Mouse (Mus musculus): ENCODE measurements around the gene Lypla2. TPM values are rescaled to one million over a fixed set of nuclear protein-coding genes. Genes with fewer than 3 reads are reported as not detected.
A peak's percentile ranks its signal among the peaks of the same experiment; 100 is the strongest.
"Not testable (repeated sequence)": the region's sequence is repeated elsewhere in the genome, so short reads cannot be mapped to it uniquely, and the experiment has no call there.

Lypla2 gene
- polyA plus RNA-seq, 1 experiment from 2014 or later, result 115 TPM

DNA sequence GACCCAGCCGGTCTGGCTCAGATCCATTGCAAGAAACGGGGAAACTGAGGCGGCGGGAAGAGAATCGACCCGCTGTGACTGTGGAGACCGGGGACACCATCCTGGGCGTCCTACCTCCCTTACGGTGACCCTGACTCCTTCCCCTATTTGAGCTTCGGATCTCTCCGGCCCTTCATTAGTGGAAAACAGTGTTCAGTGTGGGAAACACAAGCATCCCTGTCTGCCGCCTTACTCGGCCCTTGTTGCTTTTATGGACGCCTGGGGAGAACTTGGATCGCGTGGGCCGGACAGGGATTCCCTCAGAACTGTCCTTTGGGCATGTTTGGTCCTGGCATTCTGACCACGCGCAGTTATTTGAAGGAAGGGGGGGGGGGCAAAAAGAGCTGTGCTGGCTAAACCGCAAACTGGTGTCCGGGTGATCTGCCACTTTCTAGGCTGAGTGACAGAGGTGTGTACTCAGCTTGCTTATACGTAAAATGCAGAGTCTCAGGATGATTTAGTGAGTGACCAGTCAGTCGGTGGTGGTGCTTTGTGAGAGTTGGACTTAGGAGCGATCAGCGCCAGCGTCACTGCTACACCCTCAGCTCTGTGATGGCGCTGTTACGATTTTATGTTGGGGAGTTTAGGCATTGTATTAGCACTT, 25.6 kb downstream of the Lypla2 start:
- peak overlapping the region; percentile 79 for H3K9ac ChIP-seq (replicated peaks; ENCODE audit: low read depth)
- no peaks in the 10 kb centered on the region for H3K27me3 ChIP-seq (replicated peaks; ENCODE audit: insufficient read depth, low read length)
- peaks cover 14% of the 10 kb centered on the region; the same call in 1 of the 2 replicates for H3K4me1 ChIP-seq (ENCODE audit: insufficient read depth, low read depth, low read length)
- H3K4me2 ChIP-seq (replicated peaks; ENCODE audit: low read depth, low read length), result peak overlapping the region; percentile 75
- peak; percentile 41 for DNase-seq (ENCODE audit: low spot score)
- 0 out of 2 replicates have a peak, but pooled peaks cover 9% of the 10 kb centered on the region for H3K36me3 ChIP-seq (ENCODE audit: insufficient read depth, low read length)
- peak overlapping the region; percentile 69 for H3K27ac ChIP-seq (ENCODE audit: low read length)
- WGBS, result under 1% methylated on average over 28 of the region's 28 CpGs
- no peak for TF ChIP-seq CTCF (IDR thresholded peaks at IDR 0.05)
- no peak for TF ChIP-seq EP300 (IDR thresholded peaks at IDR 0.05)
- H3K9me3 ChIP-seq (ENCODE audit: low read length), result no peaks in the 10 kb centered on the region
- peak overlapping the region; percentile 90 for H3K4me3 ChIP-seq (ENCODE audit: low read depth, low read length)
- ATAC-seq, result peak; percentile 18

DNA sequence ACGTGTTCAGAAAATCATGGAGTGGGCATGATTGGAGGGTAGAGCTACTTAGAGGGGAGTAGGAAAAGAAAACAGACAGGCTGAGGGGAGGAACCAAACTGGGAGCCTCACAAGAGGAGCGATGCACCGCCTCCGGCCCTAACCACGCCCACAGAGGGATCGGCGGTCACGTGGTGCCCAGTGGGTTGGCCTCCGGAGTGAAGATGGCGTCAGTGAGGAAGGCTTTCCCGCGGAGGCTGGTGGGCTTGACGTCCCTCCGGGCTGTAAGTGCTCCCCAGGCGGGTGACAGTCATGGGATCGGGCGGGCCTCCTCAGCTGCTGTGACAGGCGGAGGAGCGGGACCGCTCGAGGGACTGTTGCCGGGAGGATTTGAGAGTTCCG, 26.2 kb downstream of the Lypla2 start, which contains the start of gene Hmgcl:
TSS of gene Hmgcl (plus strand) at position 171 of the 381 bp plus-strand sequence.
- H3K4me2 ChIP-seq (replicated peaks; ENCODE audit: low read depth, low read length), result peak within 1 kb of the TSS; percentile 75
- 0 out of 2 replicates have a peak, but pooled peaks cover 4% of the 10 kb centered on the region for H3K36me3 ChIP-seq (ENCODE audit: insufficient read depth, low read length)
- no peaks in the 10 kb centered on the region for H3K27me3 ChIP-seq (replicated peaks; ENCODE audit: insufficient read depth, low read length)
- peaks cover 14% of the 10 kb centered on the region; the same call in 1 of the 2 replicates for H3K4me1 ChIP-seq (ENCODE audit: insufficient read depth, low read depth, low read length)
- TF ChIP-seq CTCF (IDR thresholded peaks at IDR 0.05) (no peak), EP300 (IDR thresholded peaks at IDR 0.05) (no peak)
- DNase-seq (ENCODE audit: low spot score) (peak; percentile 96), ATAC-seq (peak; percentile 95)
- WGBS, result 1% methylated on average over 23 of the region's 23 CpGs
- H3K27ac ChIP-seq (ENCODE audit: low read length), result peak within 1 kb of the TSS; percentile 69
- peak within 1 kb of the TSS; percentile 79 for H3K9ac ChIP-seq (replicated peaks; ENCODE audit: low read depth)
- no peaks in the 10 kb centered on the region for H3K9me3 ChIP-seq (ENCODE audit: low read length)
- H3K4me3 ChIP-seq (ENCODE audit: low read depth, low read length), result peak within 1 kb of the TSS; percentile 90

DNA sequence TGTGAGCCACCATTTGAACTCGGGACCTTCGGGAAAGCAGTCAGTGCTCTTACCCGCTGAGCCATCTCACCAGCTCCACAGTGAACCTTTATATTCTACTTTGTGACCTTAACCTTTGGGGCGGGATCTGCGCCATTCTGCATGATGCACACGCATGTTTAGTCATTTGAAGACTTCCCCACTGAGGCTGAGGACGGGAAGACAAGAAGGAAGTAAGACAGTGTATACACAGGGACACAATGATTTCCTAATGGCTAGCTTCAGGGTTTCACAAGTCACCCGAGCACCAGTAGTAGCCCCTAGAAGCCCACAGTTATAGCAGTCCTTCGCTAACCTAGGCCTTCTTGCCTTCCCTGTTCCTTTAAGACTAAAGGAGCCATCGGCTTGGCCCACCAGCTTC, 26.7 kb downstream of the Lypla2 start:
- DNase-seq (ENCODE audit: low spot score) (peak; percentile 58), ATAC-seq (peak; percentile 23)
- H3K9ac ChIP-seq (replicated peaks; ENCODE audit: low read depth), result peak overlapping the region; percentile 79; the same call in 1 of the 2 replicates
- TF ChIP-seq CTCF (IDR thresholded peaks at IDR 0.05) (no peak), EP300 (IDR thresholded peaks at IDR 0.05) (no peak)
- H3K9me3 ChIP-seq (ENCODE audit: low read length), result no peaks in the 10 kb centered on the region
- H3K4me1 ChIP-seq (ENCODE audit: insufficient read depth, low read depth, low read length), result peaks cover 14% of the 10 kb centered on the region; the same call in 1 of the 2 replicates
- no peaks in the 10 kb centered on the region for H3K27me3 ChIP-seq (replicated peaks; ENCODE audit: insufficient read depth, low read length)
- H3K4me2 ChIP-seq (replicated peaks; ENCODE audit: low read depth, low read length), result peak overlapping the region; percentile 75
- WGBS, result 63% methylated on average over 10 of the region's 10 CpGs
- peak overlapping the region; percentile 90 for H3K4me3 ChIP-seq (ENCODE audit: low read depth, low read length)
- peak overlapping the region; percentile 43 for H3K27ac ChIP-seq (ENCODE audit: low read length)
- no peaks in the 10 kb centered on the region for H3K36me3 ChIP-seq (ENCODE audit: insufficient read depth, low read length)

DNA sequence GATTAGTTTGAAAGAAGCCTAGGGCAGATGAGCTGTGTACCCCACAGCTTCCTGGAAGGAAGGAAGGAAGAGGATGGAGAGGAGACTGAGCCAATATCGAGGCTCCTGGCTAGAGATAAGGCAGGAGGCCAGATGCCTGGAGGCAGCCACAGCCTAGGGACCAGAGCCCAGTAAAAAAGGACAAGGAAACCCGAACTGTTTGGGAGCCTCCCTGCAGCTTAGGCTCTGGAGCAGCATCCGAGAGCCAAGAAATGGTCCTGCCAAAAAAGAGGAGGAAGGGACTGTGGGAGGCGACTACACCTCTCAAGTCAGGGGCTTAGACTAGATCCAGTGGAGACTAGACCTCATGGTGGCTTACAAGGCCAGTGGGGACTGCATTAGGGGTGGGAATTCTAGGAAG, 29.0 kb downstream of the Lypla2 start:
- Histone ChIP-seq H3K27ac (ENCODE audit: low read length) (no peak overlapping the region), H3K9ac (replicated peaks; ENCODE audit: low read depth) (no peak overlapping the region), H3K9me3 (ENCODE audit: low read length) (no peaks in the 10 kb centered on the region), H3K4me3 (ENCODE audit: low read depth, low read length) (no peak overlapping the region), H3K4me1 (ENCODE audit: insufficient read depth, low read depth, low read length) (peaks cover 14% of the 10 kb centered on the region; the same call in 1 of the 2 replicates), H3K36me3 (ENCODE audit: insufficient read depth, low read length) (no peaks in the 10 kb centered on the region; the same call in 1 of the 2 replicates), H3K4me2 (replicated peaks; ENCODE audit: low read depth, low read length) (no peak overlapping the region), H3K27me3 (replicated peaks; ENCODE audit: insufficient read depth, low read length) (no peaks in the 10 kb centered on the region)
- 35% methylated on average over 4 of the region's 4 CpGs for WGBS
- ATAC-seq (no peak), DNase-seq (ENCODE audit: low spot score) (no peak)
- TF ChIP-seq CTCF (IDR thresholded peaks at IDR 0.05) (no peak), EP300 (IDR thresholded peaks at IDR 0.05) (no peak)

DNA sequence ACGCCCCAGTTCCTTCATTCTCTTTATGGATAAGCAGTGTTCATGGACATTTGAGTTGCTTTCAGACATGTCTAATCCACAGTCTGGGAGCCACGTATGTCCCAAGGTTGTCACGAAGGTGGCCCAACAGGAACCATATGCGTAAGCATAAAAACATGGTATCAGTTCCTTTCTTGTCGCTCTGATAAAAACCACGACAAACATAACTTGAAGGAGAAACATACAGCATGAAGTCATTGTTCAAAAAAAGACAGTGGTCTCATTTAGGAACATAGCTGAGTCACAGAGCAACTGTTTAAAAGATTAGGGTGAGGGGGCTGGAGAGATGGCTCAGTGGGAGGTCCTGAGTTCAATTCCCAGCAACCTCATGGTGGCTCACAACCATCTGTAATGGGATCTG, 30.2 kb downstream of the Lypla2 start:
- no peak for TF ChIP-seq EP300 (IDR thresholded peaks at IDR 0.05)
- no peak for TF ChIP-seq CTCF (IDR thresholded peaks at IDR 0.05)
- Histone ChIP-seq H3K4me1 (ENCODE audit: insufficient read depth, low read depth, low read length) (peaks cover 9% of the 10 kb centered on the region; the same call in 1 of the 2 replicates), H3K27me3 (replicated peaks; ENCODE audit: insufficient read depth, low read length) (no peaks in the 10 kb centered on the region), H3K27ac (ENCODE audit: low read length) (no peak overlapping the region), H3K9ac (replicated peaks; ENCODE audit: low read depth) (no peak overlapping the region), H3K9me3 (ENCODE audit: low read length) (no peaks in the 10 kb centered on the region), H3K4me2 (replicated peaks; ENCODE audit: low read depth, low read length) (no peak overlapping the region), H3K4me3 (ENCODE audit: low read depth, low read length) (no peak overlapping the region), H3K36me3 (ENCODE audit: insufficient read depth, low read length) (no peaks in the 10 kb centered on the region; the same call in 1 of the 2 replicates)
- ATAC-seq, result no peak
- DNase-seq (ENCODE audit: low spot score), result no peak
- 69% methylated on average over 6 of the region's 6 CpGs for WGBS

DNA sequence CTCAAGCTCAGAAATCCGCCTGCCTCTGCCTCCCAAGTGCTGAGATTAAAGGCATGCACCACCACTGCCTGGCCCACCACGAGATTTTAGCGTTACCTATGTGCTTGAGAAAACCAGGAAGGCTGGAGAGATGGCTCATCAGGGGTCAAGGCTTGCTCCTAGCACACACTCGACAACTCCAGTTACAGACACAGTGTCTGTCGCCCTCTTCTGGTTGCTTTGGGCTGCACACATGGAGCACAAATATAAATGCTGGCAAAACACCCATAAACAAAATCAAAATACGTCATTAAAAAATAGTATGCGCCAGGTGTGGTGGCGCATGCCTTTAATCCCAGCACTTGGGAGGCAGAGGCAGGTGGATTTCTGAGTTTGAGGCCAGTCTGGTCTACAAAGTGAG, 31.4 kb downstream of the Lypla2 start:
- WGBS, result 83% methylated on average over 8 of the region's 8 CpGs
- H3K4me3 ChIP-seq (ENCODE audit: low read depth, low read length); H3K9ac ChIP-seq (replicated peaks; ENCODE audit: low read depth); H3K4me2 ChIP-seq (replicated peaks; ENCODE audit: low read depth, low read length); H3K36me3 ChIP-seq (ENCODE audit: insufficient read depth, low read length); DNase-seq (ENCODE audit: low spot score); H3K4me1 ChIP-seq (ENCODE audit: insufficient read depth, low read depth, low read length); H3K27ac ChIP-seq (ENCODE audit: low read length); H3K9me3 ChIP-seq (ENCODE audit: low read length); ATAC-seq; H3K27me3 ChIP-seq (replicated peaks; ENCODE audit: insufficient read depth, low read length): not testable (repeated sequence)
- peak; percentile 55 for TF ChIP-seq CTCF (IDR thresholded peaks at IDR 0.05)
